Mouse (Mus musculus) right cerebral cortex, postnatal 4 days (tissue): ENCODE measurements around the gene Adam17.
A peak's percentile ranks its signal among the peaks of the same experiment; 100 is the strongest.

Source experiments
- DNase-seq: peaks from one replicate; pipeline ENCODE4 v3.0.0-alpha.2; 2022

Gene Adam17

DNA sequence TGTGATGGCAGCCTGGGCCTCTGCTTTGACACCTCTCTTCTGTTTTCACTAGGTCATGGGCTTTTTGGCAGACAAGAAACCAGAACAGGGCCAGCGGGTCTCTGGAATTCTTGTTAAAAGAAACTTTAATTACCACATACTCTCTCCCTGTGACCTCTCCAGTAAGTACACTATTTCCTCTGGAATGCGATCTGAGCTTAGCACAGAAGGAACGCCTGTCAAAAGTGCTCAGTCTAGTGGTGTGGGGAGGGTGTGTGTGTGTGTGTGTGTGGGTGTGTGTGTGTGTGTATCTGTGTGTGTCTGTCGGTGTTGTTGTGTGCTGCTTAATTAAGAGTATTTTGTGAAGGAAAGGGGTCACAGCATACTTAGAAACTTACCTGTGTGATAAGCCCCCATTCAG lies 66.7 kb downstream of the Adam17 start:
- no peak for DNase-seq

DNA sequence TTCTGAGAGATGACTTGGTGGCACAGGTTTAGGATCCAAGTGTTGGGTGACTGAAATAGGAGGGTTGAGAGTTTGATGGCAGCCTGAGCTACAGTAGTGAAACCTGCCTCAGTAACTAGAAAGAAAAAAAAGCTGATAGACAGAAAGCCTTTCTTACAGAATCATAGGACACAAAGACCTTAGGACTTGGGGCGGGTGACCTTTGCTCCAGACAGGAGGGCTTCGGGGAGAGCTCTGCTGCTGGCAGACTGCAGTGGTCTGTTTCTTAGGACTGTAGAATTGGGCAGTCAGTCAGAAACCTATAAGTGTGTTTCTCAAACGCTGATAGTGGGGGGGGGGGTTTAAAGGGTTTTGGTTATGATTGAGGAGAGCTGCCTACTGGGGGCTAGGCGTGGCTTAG lies 67.7 kb downstream of the Adam17 start:
- no peak for DNase-seq

DNA sequence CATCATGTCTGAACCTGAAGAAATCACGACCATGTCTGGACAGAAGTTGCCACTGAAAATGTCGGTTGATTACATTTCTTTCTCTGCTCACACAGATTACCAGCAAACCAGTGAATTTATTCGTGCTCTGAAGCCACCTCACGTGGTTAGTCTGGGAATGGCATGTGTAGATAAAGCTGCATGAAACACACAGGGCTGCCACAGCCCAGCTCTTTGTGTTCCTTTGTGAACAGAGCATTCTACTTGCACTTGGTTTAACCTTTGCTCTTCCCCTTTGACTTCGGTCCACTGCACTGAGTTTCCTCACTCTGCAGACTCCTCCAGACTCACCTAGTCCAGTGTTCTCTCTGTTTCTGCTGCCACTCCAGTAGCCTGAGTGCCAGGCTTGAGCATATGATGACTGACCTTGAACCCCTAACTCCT lies 71.1 kb downstream of the Adam17 start:
- no peak for DNase-seq

DNA sequence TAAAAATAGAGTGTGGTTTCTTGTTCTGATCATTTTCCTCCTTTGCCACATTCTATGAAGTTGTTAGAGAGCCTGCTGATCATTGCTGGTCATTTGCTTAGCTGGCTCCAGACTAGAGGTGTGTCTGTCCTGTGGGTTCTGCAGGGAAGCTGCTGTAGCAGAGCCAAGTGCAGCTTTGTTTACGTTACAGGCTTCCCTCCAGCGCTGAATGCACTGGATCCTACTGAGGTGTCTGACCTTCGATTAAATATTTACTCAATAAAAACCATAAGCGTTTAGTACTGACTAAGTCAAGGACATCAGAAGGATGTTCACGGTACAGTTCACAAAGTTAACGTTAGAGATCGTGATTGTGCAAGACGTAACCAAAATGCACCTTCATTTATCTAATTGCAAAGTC lies 71.5 kb downstream of the Adam17 start:
- DNase-seq, result no peak

DNA sequence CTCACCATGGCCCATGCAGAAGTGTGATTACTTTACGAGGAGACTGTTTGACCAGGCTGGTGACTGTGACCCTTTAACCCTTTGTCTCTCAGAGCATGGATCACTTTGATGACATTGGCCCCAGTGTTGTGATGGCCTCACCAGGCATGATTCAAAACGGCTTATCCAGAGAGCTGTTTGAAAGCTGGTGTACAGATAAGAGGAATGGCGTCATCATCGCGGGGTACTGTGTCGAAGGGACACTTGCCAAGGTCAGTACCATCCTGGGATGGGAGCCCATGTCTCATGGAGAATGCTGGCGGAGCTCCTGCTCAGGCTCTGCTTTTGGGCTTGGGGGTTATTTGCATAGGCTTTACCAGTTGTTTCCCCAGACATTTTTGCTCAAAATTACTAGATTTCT lies 72.1 kb downstream of the Adam17 start:
- DNase-seq, result no peak

DNA sequence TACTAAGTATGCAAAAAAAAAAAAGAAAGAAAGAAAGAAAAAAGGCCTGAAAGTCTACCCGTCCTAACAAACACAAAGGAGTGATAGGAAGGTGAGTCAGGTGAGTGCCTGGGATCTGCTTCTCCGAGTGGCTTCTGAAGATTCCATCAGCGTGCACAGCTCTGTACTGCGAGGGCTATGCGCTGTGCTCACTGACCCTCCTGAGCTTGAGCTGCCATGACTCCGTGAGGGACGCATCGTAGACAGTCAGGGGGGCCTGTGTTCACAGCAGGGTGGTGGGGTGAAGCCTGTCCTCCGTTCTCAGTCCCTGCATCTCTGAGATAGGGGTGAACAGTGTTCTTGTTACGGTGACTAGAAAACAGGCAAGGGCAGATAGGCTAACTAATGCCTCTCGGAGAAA lies 74.6 kb downstream of the Adam17 start:
- no peak for DNase-seq

DNA sequence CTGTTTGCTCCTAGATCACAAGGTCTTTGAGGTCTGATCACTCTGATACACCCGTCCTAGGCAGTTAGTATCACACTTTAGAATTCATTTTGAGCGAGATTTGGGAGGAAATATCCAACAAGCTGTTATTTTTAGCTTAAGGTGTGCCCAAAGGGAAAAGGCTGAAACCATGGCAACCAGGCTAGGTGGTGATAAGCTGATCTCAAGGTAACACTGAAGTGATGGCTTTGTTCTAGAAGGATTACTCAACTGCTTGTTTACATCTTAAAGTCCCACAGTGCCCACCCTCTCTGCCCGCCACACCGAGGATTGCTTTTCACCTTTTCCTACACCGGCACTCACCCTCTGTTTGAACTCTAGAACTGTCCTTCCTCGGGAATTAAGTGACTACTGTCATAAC lies 83.8 kb downstream of the Adam17 start:
- no peak for DNase-seq

DNA sequence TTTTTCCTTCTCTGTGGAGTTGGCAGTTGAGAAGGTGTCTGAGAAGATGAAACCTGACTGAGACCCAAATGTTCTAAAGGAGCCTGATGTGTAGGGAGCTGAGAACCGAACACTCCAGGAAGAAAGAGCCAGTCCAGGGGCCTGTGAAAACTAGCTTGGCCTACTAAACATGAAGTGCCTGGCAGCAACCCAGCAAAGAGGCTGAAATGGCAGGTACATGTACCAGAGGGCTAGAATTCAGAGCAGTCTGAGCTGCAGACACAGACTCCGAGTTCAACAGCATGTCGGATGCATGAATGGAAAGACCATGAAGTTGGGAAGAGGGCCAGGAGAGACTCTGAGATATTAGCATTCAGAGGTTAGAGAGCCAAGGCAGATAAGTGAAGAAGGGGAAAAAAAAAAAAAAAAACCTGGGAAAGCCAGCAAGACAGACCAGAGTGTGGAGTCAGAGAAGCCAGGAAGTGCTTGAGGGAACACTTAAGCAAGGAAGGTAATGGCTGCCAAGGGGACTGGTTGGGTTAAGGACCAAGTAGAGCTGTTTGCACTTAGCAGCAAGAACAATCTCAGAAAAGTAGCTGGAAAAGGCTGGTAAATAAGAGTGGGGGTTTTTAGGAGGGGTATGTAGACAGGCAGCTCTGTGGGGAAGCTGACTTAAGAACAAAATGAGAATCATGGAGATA lies 84.6 kb downstream of the Adam17 start:
- DNase-seq, result no peak

DNA sequence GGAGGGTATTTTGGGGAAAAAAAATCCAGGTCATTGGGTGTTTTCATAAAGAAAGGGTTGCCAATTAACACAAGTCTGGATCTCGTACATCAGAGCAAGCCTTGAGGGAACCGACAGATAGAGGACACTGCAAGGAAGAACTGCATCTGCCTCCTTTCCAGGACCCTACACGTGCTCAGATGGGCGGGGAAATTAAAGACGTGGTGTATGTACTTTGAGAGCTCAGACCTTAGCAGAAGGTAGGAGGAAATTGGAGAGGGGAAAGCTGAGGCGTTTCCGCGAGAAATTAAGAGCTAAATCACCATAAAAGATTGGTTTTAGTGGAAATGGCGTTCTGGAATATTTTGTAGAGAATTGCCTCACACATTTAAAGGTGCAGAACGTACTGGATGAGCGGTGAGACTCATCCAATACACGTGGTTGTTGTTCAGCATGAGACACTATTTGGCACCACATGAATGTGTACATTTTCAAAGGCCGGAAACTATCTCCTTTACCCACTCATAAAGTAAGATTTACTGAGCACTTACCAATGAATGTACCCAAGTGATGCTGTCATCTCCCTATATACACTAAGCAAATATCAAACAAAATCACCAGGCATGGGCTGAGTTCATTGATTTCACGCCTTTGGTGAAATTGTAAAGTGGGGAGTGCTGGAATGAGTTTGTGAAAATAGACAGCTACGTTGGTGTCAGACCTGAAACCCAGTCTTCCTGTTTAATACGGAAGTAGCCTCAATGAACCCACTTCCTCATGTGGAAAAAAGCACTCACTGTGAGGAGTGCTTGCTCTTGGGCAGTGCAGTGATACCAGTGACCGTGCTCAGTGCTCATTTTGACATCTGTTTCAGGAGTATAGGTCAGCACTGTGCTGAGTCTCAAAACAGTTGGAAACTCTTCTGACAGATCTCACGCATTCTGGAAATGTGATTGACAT lies 86.5 kb downstream of the Adam17 start:
- DNase-seq, result no peak

DNA sequence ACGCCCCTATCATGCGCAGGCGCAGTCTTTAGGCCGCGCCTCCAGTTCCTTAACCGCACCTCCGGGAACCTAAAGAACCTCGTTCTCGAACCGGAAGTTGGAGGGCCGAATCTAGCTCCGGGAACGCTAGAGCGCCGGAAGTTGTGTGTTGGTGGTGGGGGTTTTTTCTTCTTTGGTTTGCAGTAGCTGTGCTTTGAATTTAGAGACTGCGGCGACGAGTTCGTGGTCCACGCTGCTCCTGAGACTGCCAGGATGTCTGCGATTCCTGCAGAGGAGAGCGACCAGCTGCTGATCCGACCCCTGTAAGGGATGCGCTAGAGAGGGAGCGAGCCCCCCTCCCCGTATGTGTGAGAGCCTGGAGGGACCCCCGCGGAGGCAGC lies 87.2 kb downstream of the Adam17 start, which contains the start of gene Itgb1bp1:
Itgb1bp1 (minus strand) TSS at position 42 of the 380 bp plus-strand sequence.
- DNase-seq, result peak; percentile 97

DNA sequence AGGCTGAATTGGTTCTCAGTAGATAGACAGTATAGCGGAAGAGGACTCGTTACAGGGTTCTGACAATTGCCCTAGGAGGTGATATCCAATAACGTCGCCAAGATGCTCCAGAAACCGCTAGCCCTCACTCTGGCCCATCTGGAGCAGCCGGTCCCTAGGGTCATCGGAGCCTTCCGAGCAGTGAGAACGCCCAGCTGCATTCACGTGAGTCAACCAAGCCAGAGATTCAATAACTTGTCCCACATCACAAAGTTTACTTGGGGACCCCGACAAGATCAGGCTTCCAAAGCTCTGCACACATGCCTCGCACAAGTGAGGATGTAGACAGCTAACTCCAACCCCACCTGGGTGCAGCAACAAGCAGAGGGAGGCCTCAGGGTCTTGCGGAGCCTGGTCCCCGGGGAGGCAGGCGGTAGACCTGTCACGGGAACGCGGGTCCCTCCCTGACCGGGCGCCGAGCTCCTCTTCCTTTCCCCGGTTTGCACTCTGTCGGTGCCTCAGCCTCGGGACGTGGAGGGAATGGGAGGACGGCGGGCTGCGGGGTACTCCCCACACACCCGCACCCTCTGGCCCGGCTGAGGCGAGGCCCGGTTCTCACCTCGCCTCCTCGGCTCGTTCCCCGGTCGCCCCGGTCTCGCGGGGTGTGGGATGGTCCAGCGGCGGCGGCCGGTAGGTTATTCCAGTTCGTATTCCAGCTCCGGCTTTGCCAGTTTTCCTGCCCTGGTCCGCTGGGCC lies 87.8 kb downstream of the Adam17 start:
- DNase-seq, result no peak

DNA sequence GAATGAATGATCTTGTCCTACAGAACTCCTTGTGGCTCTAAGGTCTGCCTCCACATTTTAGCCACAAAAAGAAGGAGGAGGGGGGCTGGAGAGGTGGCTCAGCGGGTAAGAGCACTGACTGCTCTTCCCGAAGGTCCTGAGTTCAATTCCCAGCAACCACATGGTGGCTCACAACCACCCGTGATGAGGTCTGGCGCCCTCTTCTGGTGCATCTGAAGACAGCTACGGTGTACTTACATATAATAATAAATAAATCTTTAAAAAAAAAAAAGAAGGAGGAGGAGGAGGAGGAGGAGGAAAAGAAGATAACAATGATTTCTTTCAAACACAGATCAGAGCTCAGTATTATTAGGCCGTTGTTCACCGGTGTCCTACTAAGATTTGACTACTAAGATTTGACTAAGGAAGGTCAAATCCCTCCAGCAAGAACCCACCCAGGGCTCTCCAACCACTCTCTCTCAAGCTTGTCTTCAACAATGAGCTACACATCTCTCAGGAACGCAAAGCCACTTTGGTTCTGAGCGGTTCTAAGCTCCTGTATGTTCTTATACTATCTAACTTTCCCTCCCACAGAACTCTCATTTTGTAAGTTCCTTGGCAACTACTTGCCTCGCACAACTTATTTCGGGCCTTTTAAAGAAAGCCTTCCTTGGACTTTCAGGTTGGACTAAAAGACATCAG lies 88.5 kb downstream of the Adam17 start, which contains the start of gene Cpsf3:
Cpsf3 (plus strand) TSS at position 631 of the 681 bp plus-strand sequence.
- no peak for DNase-seq

DNA sequence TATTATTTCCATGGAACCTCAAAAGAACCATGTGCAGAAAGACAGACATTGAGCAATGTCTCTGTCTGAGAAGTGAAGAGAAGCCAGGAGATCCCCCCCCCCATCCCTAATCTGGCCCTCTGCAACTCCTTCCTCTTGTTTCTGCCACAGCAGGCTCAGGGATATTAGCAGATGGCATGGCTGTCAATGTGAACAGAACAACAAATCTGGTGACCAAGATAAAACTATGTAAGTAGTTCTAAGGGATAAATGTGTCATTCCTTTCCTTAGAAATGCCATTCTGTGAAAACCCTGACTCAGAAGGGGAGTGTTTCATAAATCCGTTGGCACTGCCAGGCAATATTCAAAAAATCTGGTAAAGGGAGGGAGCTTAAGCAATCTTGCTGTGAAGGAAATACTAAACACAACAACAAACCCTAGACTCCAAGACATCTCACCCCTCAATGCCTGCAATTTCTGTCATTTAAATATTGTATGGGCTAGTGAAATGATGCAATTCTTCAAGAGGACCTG lies 96.0 kb downstream of the Adam17 start:
- DNase-seq, result no peak

DNA sequence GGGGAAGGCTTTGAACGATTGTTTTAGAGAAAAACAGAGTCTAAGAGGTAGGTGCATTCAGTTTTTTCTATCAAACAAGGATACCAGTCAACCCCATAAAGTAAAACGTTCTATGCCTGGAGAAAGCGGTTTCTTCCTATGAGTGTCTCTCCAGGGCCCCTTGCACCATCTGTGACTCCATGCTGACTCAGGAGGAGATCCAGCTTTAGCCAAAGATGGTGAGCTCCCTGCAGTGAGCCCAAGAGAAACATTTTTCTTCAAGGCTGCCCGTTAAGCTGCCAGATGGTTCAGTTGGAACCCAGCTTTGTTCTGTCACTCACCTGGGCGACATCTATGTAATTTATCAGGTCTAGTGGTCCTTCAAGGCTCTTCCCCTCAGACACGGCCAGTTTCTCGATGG lies 99.0 kb downstream of the Adam17 start:
- DNase-seq, result no peak
